Mouse (Mus musculus) neural tube, embryonic 11.5 days (tissue): ENCODE measurements around the gene Smyd3. TPM values are rescaled to one million over a fixed set of nuclear protein-coding genes. Genes with fewer than 3 reads are reported as not detected.

ENCODE experiments used
- ATAC-seq: fragments of 200-750 bp; cut with Nextera tagmentation; 2 replicates; pipeline ENCODE4 v1.8.0; 2017; ENCODE audit warnings: moderate number of reproducible peaks, mild to moderate bottlenecking, moderate TSS enrichment, moderate library complexity; ENCODE audit not compliant: insufficient read depth, low FRiP score, low TSS enrichment
- DNase-seq: peaks from one replicate; pipeline ENCODE4 v3.0.0-alpha.2; 2015; ENCODE audit warnings: low spot score
- H3K27ac ChIP-seq: fragments of 300-500 bp; sonication (generic); 2 replicates; pipeline ENCODE4 v1.5.1; 2014; ENCODE audit warnings: low read depth, mild to moderate bottlenecking, low read length
- H3K27me3 ChIP-seq: fragments of 300-500 bp; sonication (generic); 2 replicates; pipeline ENCODE4 v1.6.1; 2014; ENCODE audit warnings: mild to moderate bottlenecking, low read length, mixed read lengths; ENCODE audit not compliant: control insufficient read depth, insufficient read depth
- H3K36me3 ChIP-seq: fragments of 300-500 bp; sonication (generic); 2 replicates; pipeline ENCODE4 v1.6.1; 2014; ENCODE audit warnings: mild to moderate bottlenecking, low read length, moderate library complexity, mixed read lengths; ENCODE audit not compliant: control insufficient read depth, insufficient read depth
- H3K4me1 ChIP-seq: fragments of 300-500 bp; sonication (generic); 2 replicates; pipeline ENCODE4 v1.6.1; 2014; ENCODE audit warnings: low read length, mixed read lengths; ENCODE audit not compliant: control insufficient read depth, insufficient read depth
- H3K4me2 ChIP-seq: fragments of 300-500 bp; sonication (generic); 2 replicates; pipeline ENCODE4 v1.6.1; 2014; ENCODE audit warnings: low read depth, mild to moderate bottlenecking, moderate library complexity
- H3K4me3 ChIP-seq: fragments of 300-500 bp; sonication (generic); 2 replicates; pipeline ENCODE4 v1.5.1; 2014; ENCODE audit warnings: low read depth, low read length
- H3K9ac ChIP-seq: fragments of 300-500 bp; sonication (generic); 2 replicates; pipeline ENCODE4 v1.6.1; 2014; ENCODE audit warnings: mild to moderate bottlenecking, low read length
- H3K9me3 ChIP-seq: fragments of 300-500 bp; sonication (generic); 2 replicates; pipeline ENCODE4 v1.6.1; 2016; ENCODE audit warnings: low read length; ENCODE audit not compliant: control insufficient read depth
- WGBS: fragments of 180-500 bp; shearing (Covaris S2); extraction: QIAGEN DNeasy Blood & Tissue Kit; methylation state at CpG from one replicate; pipeline ENCODE4 v1.1.7; 2014; 5-methylcytosine and 5-hydroxymethylcytosine counted together
- polyA plus RNA-seq: library from polyadenylated mRNA; unstranded; fragments of >200 nt; fragmentation: Nextera tagmentation; extraction: Ambion mirVana; gene quantifications from 2 replicates; pipeline ENCODE4 v1.2.1, GENCODE M21; 2014

Gene Smyd3
- polyA plus RNA-seq, 1 experiment from 2014 or later, result 19.7 TPM

DNA sequence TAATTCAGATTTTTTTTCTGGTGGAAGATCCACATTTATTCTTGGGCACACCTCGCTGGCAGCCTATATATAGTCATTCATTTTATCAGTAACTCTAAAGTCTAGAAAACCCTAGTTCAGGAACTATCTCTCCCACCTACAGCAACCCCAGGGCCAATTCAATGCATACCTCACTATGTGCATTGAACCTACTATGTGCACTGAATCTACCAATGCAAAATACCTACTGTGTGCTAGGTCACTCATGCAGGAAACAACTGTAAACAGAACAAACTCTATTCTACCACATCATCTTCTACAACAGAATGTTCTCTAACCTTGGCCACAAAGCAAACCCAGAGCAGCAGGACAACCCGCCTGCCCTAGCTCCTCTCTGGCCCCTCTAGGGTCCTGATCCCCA, 484.9 kb downstream of the Smyd3 start:
- Histone ChIP-seq H3K9me3 (no peaks in the 10 kb centered on the region), H3K4me3 (no peak overlapping the region), H3K4me1 (no peaks in the 10 kb centered on the region), H3K27ac (no peak overlapping the region), H3K4me2 (no peak overlapping the region), H3K36me3 (no peaks in the 10 kb centered on the region), H3K9ac (no peak overlapping the region), H3K27me3 (no peaks in the 10 kb centered on the region)
- ATAC-seq (no peak), DNase-seq (no peak)
- 86% methylated on average over 2 of the region's 2 CpGs for WGBS

DNA sequence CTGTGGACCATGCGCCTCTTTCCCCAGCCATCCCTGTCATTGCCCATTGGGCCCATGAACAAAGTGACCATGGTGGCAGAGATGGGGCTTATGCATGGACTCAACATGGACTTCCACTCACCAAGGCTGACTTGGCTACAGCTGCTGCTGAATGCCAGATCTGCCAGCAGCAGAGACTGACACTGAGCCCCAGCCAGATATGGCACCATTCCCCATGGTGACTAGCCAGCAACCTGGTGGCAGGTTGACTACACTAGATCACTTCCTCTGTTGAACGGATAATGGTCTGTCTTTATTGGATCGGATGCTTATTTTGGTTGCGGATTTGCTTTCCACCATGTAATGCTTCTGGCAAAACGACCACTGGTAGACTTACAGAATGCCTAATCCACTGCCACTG, 486.3 kb downstream of the Smyd3 start:
- 96% methylated on average over 5 of the region's 5 CpGs for WGBS
- ATAC-seq (no peak), DNase-seq (no peak)
- Histone ChIP-seq H3K4me3 (no peak overlapping the region), H3K9ac (no peak overlapping the region), H3K27me3 (no peaks in the 10 kb centered on the region), H3K36me3 (no peaks in the 10 kb centered on the region), H3K4me2 (no peak overlapping the region), H3K4me1 (no peaks in the 10 kb centered on the region), H3K9me3 (no peaks in the 10 kb centered on the region), H3K27ac (no peak overlapping the region)

DNA sequence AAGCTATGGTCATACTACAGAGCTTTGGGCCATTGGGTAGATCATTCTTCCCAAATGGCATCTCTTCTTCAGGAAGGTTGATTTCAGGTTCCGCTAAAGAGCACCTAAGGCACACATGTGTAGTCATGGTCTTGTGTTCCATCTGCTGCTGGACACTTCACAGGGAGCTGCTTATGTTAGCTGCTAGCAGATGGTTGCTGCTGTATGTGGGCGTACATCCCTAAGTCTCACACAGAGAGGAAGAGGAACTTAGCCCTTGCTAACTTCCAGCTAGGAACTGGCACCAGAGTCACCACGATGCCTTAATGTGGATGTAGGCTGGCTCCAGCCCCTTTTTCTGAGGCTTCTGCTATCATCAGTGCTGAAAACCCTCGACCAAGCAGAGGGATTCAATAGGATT, 491.2 kb downstream of the Smyd3 start:
- Histone ChIP-seq H3K27me3 (no peaks in the 10 kb centered on the region), H3K4me3 (no peak overlapping the region), H3K36me3 (no peaks in the 10 kb centered on the region), H3K9ac (no peak overlapping the region), H3K27ac (no peak overlapping the region), H3K4me2 (no peak overlapping the region), H3K4me1 (no peaks in the 10 kb centered on the region), H3K9me3 (no peaks in the 10 kb centered on the region)
- 88% methylated on average over 4 of the region's 4 CpGs for WGBS
- DNase-seq, result no peak
- ATAC-seq, result no peak

DNA sequence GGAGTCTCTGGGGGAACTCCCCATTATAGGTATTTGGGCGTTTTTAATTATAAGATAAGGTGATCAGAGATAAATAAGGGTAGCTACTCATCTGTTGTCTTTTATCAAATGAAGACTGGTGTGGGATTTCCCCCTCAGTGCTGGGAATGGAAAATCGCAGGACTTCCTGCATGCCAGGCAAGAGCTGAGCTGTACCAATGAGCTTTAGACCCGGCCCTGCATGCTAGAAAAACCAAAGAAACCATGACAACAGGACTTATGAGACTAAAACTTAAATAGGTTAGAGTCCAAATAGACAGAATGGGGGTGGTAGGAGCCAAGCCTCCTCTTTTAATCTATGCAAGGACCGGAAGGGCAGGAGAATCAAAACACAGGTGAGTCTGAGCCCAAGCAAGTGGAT, 492.7 kb downstream of the Smyd3 start:
- no peaks in the 10 kb centered on the region for H3K27me3 ChIP-seq
- DNase-seq (no peak), ATAC-seq (no peak)
- H3K27ac ChIP-seq, result no peak overlapping the region
- no peak overlapping the region for H3K9ac ChIP-seq
- H3K4me3 ChIP-seq, result no peak overlapping the region
- H3K36me3 ChIP-seq, result no peaks in the 10 kb centered on the region
- no peaks in the 10 kb centered on the region for H3K9me3 ChIP-seq
- WGBS, result 89% methylated on average over 4 of the region's 4 CpGs
- H3K4me2 ChIP-seq, result no peak overlapping the region
- no peaks in the 10 kb centered on the region for H3K4me1 ChIP-seq

DNA sequence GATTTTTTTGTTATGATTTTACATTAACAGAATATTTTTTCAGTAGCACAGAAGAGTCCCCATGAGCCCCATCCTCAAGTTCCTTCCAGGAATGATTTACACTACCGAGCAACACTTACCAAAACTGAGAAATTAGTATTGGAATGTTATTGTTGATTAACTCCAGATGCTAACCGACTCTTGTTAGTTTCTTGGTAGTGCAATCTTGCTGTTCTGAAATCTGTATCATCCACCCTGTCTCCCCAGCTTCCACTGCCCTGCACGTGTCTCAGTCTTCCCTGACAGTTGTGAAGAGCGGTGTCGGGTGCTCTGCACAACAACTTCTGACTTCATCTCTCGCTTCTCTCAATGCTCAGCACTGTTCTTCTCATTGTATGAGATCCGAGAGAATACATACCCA, 494.4 kb downstream of the Smyd3 start:
- WGBS, result 82% methylated on average over 7 of the region's 7 CpGs

DNA sequence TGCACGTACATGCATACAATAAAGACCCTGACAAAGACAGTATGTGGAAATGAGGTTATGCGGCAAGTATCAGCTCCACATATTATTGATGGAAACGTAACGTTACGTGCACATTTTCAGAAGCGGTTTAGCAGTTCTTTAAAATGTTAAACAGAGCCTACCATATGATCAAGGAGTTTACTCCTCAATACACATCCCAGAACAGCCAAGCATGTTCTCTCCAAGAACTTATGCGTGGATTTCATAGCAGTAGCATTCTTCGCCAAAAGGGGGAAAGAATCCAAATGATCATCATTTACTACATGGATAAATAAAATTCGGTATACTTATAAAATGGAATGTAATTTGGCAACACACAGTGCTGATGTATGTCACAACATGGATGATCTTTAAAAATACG, 500.4 kb downstream of the Smyd3 start:
- Histone ChIP-seq H3K27me3 (no peaks in the 10 kb centered on the region), H3K36me3 (no peaks in the 10 kb centered on the region), H3K9me3 (no peaks in the 10 kb centered on the region), H3K27ac (no peak overlapping the region), H3K4me1 (no peaks in the 10 kb centered on the region), H3K4me2 (no peak overlapping the region), H3K9ac (no peak overlapping the region), H3K4me3 (no peak overlapping the region)
- WGBS, result 95% methylated on average over 10 of the region's 10 CpGs
- no peak for ATAC-seq
- DNase-seq, result no peak

More for the DNA sequence above, 494.4 kb downstream of the Smyd3 start:
- ATAC-seq (no peak), DNase-seq (no peak)
- Histone ChIP-seq H3K4me2 (no peak overlapping the region), H3K36me3 (no peaks in the 10 kb centered on the region), H3K27me3 (no peaks in the 10 kb centered on the region), H3K4me3 (no peak overlapping the region), H3K27ac (no peak overlapping the region), H3K9me3 (no peaks in the 10 kb centered on the region), H3K9ac (no peak overlapping the region), H3K4me1 (no peaks in the 10 kb centered on the region)

DNA sequence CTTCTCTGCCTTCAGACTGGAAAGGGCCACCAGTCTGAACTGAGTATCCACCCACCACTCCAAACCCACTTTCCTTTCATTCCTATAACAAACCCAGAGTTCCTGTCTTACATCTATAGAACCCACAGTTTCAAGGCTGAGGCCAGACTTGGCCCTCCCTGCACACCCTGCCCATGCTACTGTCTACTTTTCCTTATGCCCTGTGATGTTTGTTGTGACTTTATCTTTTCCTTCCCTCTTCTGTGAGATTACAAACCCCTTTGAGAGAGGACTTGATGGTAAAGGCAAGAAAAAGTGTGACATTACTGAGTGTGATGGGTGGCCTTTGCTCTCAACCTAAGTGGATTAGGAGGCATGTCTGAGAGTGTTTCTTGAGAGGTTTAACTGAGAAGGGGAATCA, 504.8 kb downstream of the Smyd3 start:
- Histone ChIP-seq H3K4me3 (no peak overlapping the region), H3K9ac (no peak overlapping the region), H3K4me1 (no peaks in the 10 kb centered on the region), H3K27me3 (no peaks in the 10 kb centered on the region), H3K4me2 (no peak overlapping the region), H3K36me3 (no peaks in the 10 kb centered on the region), H3K27ac (no peak overlapping the region), H3K9me3 (no peaks in the 10 kb centered on the region)
- DNase-seq (peak; percentile 0), ATAC-seq (no peak)

DNA sequence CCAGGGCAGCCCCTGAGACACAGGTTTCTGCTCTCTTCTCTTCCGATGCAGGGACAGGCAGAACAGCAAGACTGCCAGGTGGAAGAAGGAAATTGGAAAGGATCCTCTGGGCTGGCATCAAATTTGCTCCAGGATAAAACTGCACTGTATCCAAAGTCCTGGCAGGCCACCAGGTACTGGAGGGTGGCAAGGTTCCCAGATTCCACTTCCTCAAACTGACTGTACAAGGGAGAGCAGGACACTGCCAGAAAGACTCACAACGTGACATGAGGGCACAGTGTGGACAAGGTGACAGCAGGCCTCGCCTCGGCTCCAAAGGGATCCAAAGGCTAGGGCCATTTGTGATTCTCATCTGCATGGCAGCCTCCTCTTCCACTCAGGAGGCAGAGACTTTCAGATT, 505.6 kb downstream of the Smyd3 start:
- no peaks in the 10 kb centered on the region for H3K9me3 ChIP-seq
- no peaks in the 10 kb centered on the region for H3K36me3 ChIP-seq
- DNase-seq, result no peak
- no peaks in the 10 kb centered on the region for H3K4me1 ChIP-seq
- H3K9ac ChIP-seq, result no peak overlapping the region
- WGBS, result 89% methylated on average over 4 of the region's 4 CpGs
- no peak for ATAC-seq
- H3K4me2 ChIP-seq, result no peak overlapping the region
- H3K27ac ChIP-seq, result no peak overlapping the region
- no peaks in the 10 kb centered on the region for H3K27me3 ChIP-seq
- H3K4me3 ChIP-seq, result no peak overlapping the region

DNA sequence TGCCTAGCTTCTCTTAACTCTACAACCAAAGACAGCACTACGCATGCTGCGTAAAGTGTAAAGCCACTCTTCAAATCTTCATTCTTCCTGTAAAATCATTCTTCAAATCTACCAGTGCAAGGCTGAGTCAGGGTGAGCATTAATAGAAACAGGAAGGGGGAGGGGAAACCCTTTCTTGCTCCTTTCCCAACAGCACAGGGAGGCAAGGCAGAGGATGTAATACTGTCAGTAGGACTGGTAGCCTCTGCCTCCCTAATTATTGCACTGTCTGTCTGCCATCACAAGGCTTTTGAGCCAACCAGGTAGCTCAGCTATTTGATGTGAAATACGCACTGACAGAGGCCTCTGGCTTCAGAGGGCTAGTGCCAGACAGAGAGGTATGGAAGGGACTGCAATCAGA, 507.1 kb downstream of the Smyd3 start:
- Histone ChIP-seq H3K4me3 (no peak overlapping the region), H3K9ac (no peak overlapping the region), H3K4me1 (no peaks in the 10 kb centered on the region), H3K9me3 (no peaks in the 10 kb centered on the region), H3K36me3 (no peaks in the 10 kb centered on the region), H3K27ac (no peak overlapping the region), H3K27me3 (no peaks in the 10 kb centered on the region), H3K4me2 (no peak overlapping the region)
- ATAC-seq (no peak), DNase-seq (peak; percentile 5)
- 92% methylated on average over 3 of the region's 3 CpGs for WGBS
